Mouse (Mus musculus): ENCODE results near the gene Kcnk13.
"Not testable (repeated sequence)": the region's sequence is repeated elsewhere in the genome, so short reads cannot be mapped to it uniquely, and the experiment has no call there.

The Kcnk13 gene

GRCm38 (mm10) chr12:99965203-99966115 is 1.2 kb downstream of the Kcnk13 start:
- DNase-seq (ENCODE audit: low read depth in 1 of 2, low spot score in 2 of 2): peak in 1 of 2 experiments; percentile 46

DNA sequence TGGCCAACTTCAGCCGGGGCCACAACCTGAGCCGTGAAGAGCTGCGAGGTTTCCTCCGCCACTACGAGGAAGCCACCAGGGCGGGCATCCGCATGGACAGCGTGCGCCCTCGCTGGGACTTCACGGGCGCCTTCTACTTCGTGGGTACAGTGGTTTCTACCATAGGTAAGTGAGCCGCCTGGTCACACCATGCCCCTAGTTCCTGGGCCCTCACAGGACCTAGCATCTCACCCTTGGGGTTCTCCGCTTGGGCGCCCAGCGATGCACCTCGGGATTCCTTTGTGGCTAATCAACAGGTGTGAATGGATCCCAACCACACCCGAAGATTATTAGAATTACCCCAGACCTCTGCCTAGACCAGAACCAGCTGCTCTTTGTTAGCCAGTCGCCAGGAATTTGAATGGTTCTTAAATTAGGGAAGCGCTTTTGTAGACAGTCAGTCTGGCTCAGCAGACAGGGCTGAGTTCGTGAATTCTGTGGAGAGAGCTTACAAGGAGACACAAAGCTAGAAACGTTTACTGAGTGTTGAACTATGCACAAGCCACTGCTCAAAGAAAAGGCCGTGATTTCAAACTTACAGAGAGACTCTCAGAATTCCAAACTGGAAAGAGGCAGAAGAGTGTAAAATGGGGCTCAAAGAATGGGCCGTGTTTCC is 1.9 kb downstream of the Kcnk13 start:
- DNase-seq (ENCODE audit: low read depth in 1 of 2, low spot score in 2 of 2): no peak

- no peak for DNase-seq (ENCODE audit: low read depth in 1 of 2, low spot score in 2 of 2)
Observed at GRCm38 (mm10) chr12:99966881-99967363, 2.6 kb downstream of the Kcnk13 start.

GRCm38 (mm10) chr12:99969906-99970305 is 5.6 kb downstream of the Kcnk13 start:
- no peak for DNase-seq (ENCODE audit: low read depth in 1 of 2, low spot score in 2 of 2)

DNA sequence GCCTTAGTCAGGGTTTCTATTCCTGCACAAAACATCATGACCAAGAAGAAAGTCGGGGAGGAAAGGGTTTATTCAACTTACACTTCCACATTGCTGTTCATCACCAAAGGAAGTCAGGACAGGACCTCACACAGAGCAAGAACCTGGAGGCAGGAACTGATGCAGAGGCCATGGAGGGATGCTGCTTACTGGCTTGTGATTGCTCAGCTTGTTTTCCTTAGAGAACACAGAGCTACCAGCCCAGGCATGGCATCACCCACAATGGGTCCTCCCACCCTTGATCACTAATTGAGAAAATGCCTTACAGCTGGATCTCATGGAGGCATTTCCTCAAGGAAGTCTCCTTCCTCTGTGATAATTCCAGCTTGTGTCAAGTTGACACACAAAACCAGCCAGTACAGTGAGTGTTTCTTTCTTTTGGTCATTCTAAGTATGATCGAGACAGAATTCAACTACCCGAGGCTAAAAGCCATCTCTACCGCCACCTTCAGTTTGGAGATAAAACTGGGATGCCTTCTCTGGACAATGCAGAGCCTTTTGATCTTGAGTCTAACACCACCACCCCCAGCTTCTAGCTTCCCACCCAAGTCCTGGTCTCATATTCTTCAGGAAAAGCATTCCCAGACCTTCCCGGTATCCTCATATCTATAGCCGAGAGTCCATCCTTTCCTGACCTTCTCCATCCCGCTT is 7.1 kb downstream of the Kcnk13 start:
- not testable (repeated sequence) for DNase-seq (ENCODE audit: low read depth in 1 of 2, low spot score in 2 of 2)

DNA sequence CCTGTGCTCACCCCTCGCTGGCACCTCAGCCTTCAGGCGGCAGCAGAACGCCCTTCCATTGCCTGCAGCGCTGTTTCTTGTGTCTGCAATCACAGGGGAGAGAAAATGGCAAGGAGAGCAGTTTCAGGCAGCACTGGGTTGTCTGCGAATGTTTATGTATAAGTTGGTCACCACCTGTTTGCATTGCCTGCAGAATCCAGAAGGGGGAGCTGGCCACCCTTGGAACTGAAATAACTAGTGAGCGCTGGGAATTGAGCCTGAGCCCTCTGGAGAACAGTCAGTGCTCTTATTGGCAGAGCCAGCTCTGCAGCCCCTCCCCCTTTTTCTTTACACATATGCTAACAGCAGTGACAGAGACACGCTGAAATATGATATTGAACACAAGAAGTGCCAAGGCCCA is 8.5 kb downstream of the Kcnk13 start:
- no peak for DNase-seq (ENCODE audit: low read depth in 1 of 2, low spot score in 2 of 2)

- DNase-seq (ENCODE audit: low read depth in 1 of 2, low spot score in 2 of 2): no peak
Observed at GRCm38 (mm10) chr12:99973659-99974058, 9.4 kb downstream of the Kcnk13 start.

DNA sequence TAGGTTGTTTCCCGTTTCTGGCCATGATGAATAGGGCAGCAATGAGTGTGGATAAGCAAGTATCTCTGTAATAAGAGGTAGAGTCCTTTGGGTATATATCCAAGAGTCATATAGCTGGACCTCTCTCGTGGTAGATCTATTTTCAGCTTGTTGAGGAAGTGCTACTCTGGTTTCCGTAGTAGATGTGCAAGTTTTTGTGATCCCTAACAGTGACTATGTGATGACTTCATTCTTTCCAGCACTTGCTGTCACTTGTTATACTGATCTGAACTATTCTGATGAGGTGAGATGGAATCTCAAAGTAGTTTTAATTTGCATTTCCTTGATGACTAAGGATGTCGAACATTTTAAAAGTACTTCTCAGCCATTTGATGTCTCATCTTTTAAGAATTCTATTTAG is 15.2 kb downstream of the Kcnk13 start:
- DNase-seq (ENCODE audit: low read depth in 1 of 2, low spot score in 2 of 2): no peak

DNA sequence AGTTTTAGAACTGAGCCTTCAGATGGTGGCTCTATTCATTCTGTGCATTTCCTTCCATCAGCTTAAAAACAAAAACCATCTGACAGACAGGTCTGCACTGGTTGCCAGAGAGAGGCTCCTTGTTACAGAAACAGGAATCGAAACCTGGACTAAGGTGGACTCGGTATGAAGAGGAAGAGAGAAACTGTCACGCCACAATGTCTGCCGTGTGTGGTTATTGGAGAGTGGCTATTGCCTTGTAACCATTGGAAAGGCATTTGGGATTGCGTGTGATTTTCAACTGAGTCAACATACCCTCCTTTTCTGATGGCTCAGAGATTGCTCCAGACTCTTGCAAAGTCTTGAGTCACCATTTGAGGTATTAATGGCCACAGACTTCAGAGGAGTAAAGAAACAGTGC is 22.5 kb downstream of the Kcnk13 start:
- DNase-seq (ENCODE audit: low read depth in 1 of 2, low spot score in 2 of 2): no peak

DNA sequence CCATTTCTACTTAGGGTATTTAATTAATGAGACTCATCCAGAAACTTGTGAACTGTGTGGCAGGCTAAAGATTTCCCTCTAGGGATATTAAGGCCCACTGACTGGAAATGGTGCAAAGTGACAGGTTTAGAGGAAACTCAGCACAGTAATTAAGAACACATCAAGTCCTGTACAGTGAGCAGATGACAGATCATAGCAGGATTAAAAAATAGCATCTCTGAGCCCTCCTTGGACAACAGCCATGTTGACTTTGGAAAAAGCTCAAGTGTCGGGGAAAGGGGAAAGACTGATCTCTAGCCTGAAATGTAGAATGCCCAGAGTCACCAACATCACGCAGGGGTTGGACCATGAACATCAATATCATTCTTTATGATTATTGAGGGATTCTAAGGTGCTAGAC is 23.8 kb downstream of the Kcnk13 start:
- DNase-seq (ENCODE audit: low read depth in 1 of 2, low spot score in 2 of 2): no peak

- no peak for DNase-seq (ENCODE audit: low read depth in 1 of 2, low spot score in 2 of 2)
Observed at GRCm38 (mm10) chr12:99992362-99992862, 28.1 kb downstream of the Kcnk13 start.

DNA sequence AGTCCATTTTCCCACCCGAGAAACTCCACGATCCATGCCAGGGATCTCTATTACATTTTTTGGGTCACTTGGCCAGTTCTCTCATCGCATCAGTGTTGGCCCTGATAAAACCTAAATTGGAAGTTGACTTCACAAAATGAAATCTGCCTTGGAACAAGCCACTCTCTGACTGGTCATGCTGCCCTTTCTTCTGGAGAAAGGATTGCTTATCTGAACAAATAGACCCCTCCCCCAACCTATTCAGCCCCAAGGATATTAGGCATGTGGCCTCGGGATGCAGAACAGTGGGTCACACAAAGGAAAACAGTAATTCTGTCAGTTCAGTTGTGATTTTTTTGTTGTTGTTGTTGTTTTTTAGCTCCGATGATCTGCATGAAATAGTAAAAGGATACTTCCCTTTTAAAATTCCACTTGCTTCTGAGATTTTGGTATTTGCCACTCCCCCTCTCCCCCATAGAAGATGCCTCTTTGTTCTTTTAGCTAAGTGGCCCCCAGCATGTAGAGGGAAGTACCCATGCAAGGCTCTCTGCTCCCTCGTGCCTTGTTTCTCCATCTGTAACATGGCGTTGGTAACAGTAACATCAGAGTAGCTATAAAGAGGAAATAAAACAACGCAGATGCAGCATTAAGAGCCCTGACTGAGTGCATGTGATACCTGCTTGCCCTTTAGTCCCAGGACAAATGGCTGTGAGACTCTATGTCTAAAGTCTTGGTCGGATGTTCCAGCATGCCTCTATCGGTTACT is 29.0 kb downstream of the Kcnk13 start:
- DNase-seq (ENCODE audit: low read depth in 1 of 2, low spot score in 2 of 2): no peak

DNA sequence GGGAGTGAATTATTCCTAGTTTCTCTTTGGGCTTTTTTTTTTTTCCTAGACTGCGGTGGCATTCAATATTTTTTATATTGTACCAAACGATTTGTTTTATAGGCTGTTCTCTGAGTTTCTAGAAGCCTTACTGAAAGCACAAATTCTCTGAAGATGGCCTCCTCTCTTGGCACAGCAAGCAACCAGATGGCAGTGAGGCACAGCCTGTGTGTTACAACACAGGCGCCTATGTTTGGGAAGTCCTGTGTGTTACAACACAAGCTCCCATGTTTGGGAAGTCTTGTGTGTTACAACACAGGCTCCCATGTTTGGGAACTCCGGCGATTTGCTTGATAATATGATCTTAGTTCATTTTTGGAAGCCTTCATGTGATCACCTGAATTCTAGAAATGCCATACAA is 31.7 kb downstream of the Kcnk13 start:
- no peak for DNase-seq (ENCODE audit: low read depth in 1 of 2, low spot score in 2 of 2)

DNA sequence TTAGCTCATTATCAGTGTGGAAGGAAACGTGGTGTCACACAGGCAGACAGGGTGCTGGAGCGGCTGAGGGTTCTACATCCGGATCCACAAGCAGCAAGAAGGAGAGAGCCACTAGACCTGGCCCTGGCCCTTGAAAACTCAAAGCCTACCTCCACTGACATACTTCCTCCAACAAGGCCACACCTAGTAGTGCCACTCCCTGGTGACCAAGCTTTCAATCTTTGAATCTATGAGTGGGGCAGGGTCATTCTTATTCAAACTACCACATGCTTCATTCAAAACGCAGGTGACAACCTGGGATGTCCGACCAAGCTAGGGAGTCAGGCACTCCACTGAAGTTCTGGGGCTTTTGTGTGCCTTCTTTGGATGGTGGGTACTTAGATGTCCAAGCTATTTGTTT is 35.4 kb downstream of the Kcnk13 start:
- DNase-seq (ENCODE audit: low read depth in 1 of 2, low spot score in 2 of 2): no peak

DNA sequence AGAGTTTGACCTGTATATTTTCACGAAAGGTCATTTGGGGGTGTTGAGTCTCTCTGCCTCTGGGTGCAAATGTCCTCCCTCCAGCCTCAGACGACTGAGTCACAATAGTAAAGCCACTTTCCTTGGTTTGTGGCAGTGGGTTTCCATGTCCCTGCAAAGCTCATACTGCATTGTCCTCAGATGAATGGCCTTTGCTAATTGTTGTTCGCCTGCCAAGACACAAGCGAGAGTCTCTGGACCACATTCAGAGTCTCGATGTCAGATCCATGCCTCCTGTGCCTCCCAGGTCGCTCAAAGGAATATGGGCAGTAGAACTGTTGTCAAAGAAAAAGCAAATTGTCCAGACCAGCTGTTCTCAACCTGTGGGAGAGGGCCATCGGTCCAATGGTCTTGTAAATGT is 36.1 kb downstream of the Kcnk13 start:
- no peak for DNase-seq (ENCODE audit: low read depth in 1 of 2, low spot score in 2 of 2)

DNA sequence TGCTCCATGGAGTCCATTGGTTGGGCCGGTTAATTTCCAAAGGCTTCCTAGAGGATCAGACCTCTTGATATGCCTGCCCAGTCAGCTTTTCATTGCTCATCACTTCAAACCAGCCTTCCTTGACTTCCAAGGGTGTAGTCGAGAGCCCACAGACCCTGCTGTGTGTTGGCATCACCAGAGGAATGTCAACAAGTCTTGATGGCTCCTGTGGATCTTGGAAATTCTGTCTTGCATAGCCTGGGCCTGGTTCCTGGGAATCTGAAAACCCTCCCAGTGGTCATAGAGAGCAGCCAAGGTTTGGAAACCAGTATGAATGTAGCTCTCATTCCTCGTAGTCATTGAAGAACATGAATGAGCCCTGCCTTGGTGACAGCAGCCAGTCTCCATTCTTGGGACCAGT is 36.9 kb downstream of the Kcnk13 start:
- DNase-seq (ENCODE audit: low read depth in 1 of 2, low spot score in 2 of 2): no peak

DNA sequence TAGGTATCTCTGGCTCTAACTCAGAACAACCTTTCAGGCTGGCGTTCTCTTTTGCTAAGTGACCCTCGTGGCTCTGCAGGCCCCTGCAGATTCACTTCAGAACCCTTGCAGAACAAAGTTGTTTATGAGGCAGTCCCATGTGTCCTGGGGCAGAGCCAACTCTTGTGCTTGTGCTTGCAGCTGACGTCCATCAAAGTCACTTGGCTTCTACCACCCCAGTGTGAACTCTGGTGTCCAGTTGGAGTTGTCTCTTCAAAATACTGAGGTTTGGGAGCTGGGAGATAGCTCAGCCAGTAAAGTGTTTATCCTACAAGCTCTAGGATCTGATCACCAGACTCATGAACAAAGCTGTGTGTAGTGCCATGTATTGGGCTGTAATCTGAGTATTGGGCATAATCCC is 37.6 kb downstream of the Kcnk13 start:
- DNase-seq (ENCODE audit: low read depth in 1 of 2, low spot score in 2 of 2): no peak

DNA sequence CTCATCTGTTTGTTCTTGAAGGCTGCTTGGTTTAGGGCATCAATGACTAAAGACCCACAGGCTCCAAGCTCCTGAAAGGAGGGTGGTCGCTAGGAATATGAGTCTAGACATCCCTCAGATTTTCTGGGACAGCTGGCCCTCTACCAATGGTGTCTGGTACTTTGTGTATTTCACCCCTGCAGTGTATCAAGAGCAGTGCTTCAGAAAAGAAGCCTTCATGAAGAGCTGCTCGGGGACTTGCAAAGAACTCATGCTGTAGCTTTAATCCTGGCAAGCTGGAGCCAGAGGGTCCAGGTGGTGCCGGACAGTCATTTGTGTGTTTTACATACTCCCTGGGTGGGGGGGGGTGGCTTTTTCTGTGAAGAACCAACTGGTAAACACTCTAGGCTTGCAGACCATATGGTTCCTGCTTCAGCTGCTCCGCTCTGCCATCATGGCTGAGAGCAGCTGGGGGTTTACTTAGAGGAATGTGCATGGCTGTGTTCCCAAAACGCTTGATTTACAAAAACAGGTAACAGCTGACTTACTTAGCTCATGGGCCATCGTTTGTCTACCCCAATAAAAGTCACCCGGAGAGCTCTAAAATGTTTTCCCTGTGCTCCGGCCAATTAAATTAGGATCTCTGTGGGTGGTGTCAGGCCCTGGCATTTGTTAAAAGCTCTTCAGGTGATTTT is 38.8 kb downstream of the Kcnk13 start:
- no peak for DNase-seq (ENCODE audit: low read depth in 1 of 2, low spot score in 2 of 2)

DNA sequence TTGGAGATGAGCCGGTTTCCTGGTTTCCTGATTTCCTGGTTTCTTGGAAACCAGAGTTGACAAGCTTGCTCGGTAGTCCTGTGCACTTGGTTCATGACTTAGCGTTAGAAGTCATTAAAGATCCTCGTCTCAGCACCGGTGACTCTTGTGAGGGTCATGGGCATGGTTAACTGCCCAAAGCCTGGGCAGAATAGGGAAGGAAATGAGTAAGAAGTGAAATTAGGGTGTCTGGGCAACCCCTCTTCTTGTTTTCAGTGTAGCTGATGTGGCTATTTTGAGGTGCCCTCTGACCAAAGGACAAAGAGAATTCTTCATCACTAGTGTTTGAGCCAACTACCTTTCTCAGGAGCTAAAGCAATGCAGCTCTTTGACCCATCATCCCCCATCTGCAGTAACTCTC is 41.0 kb downstream of the Kcnk13 start:
- peak; percentile 18 to 22 for DNase-seq (ENCODE audit: low read depth in 1 of 2, low spot score in 2 of 2)

GRCm38 (mm10) chr12:100006681-100007080 is 42.4 kb downstream of the Kcnk13 start:
- DNase-seq (ENCODE audit: low read depth in 1 of 2, low spot score in 2 of 2): no peak

Data from monocyte, adult 2 months (primary cell).